Mouse (Mus musculus): ENCODE measurements around the gene Tpm3. TPM values are rescaled to one million over a fixed set of nuclear protein-coding genes. Genes with fewer than 3 reads are reported as not detected.
A peak's percentile ranks its signal among the peaks of the same experiment; 100 is the strongest.
"Not testable (repeated sequence)": the region's sequence is repeated elsewhere in the genome, so short reads cannot be mapped to it uniquely, and the experiment has no call there.

Gene Tpm3
- total RNA-seq, 2 experiments from 2014 or later: 170 to 172 TPM

DNA sequence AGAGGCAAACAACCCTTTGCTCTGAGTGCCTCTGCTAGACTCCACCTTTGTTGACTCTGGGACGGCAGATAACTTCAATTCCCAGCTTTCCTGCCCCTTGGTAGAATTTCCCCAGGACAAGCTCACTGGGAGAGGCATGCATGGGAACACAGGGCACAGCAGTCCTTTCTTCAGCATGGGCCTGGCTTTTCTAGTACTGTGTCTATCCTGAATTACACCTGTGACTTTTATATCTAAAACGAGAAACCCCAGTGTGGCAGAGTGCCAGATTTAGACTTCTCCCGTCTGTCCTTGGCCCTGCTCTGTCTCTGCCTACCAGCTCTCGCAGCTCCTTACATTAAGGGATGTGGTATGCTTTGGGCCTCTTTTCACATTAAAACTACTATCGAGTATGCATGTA is 10.6 kb downstream of the Tpm3 start:
- peak in 1 of 2 experiments; percentile 55 for DNase-seq (ENCODE audit: low spot score in 2 of 2)

GRCm38 (mm10) chr3:90083698-90084324 is 11.4 kb downstream of the Tpm3 start:
- DNase-seq (ENCODE audit: low spot score in 2 of 2): peak; percentile 57 to 83

DNA sequence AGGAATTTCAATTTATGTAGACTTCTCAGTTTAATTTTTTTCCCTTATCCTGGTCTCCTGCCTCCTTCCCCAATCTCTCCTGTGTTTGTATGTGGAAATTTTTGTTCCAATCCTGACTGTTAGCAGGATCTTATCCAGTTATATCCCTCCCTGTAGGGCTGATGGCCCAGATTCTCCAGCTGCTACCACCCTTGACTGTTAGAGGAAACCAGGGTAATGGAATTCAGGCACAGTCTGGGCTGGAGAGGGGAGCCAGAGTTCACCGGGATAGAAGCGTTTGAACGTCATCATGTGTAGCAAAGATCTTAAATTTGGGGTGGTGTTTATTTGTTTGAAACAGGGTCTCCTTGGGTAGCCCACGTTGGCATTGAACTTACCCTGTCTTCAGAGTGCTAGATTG is 12.3 kb downstream of the Tpm3 start:
- peak in 1 of 2 experiments; percentile 25 for DNase-seq (ENCODE audit: low spot score in 2 of 2)

- no peak for DNase-seq (ENCODE audit: low spot score in 2 of 2)
These were observed 12.8 kb downstream of the Tpm3 start for GRCm38 (mm10) chr3:90085281-90085680.

DNA sequence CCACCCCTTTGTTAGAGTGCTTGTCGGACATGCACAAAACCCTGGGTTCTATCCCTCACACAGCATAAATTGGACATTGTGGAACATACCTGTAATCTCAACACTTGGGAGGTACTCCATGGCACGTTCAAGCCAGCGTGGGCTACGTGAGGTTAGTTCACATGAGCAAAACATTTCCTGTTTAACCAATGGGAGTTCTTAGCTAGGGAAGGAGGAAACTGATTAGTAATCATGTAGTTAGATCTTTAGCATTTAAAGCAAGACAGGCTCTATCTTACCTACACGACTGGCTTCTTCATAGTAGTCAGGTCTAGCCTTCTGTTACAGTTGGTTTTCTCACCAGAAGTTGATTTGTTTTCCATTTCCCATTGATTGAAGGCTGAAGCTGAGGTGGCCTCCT is 13.6 kb downstream of the Tpm3 start:
- DNase-seq (ENCODE audit: low spot score in 2 of 2): no peak

DNA sequence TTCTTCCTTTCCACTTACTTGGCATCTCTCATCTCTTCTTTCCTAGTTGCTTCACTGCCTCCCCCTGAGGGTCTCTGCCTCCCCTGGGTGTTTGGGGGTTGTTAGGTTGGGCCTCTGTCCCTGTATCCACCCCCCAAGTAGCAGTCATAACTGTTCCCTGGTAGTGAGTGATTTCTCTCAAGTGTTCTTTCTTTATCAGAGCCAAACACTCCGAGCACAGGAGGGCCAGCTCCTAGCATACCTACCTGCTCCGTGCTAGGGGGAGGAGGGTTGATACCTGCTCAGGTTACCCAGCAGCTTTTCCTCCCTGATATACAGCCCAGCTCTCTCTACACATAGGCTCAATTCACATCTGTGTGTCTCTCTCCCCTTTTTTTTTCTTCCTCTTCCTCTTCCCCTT is 16.2 kb downstream of the Tpm3 start:
- DNase-seq (ENCODE audit: low spot score in 2 of 2): no peak

GRCm38 (mm10) chr3:90090892-90091291 is 18.4 kb downstream of the Tpm3 start:
- DNase-seq (ENCODE audit: low spot score in 2 of 2): no peak

DNA sequence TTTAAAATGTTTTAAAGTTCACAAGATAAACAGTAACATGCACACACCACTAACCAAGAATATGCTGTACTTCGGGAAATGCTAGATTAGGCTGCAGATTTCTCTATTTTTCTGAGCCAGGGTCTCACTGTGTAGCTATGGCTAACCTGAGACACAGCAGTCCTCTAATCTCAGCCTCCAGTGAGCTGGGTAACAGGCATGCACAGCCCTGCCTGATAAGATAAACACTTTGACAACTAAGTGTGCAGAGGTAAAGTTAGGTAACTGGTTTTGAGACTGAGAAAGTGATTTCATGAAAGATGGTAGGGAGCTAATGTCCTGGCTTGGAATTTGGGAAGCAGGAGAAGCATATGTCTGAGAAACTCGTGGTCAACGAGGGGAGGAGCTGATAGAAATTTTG is 22.0 kb downstream of the Tpm3 start:
- no peak for DNase-seq (ENCODE audit: low spot score in 2 of 2)

GRCm38 (mm10) chr3:90097928-90098327 is 25.5 kb downstream of the Tpm3 start:
- DNase-seq (ENCODE audit: low spot score in 2 of 2): no peak

- no peak for DNase-seq (ENCODE audit: low spot score in 2 of 2)
These were observed 28.6 kb downstream of the Tpm3 start for GRCm38 (mm10) chr3:90101010-90101409.

GRCm38 (mm10) chr3:90101673-90102072 is 29.2 kb downstream of the Tpm3 start:
- no peak for DNase-seq (ENCODE audit: low spot score in 2 of 2)

DNA sequence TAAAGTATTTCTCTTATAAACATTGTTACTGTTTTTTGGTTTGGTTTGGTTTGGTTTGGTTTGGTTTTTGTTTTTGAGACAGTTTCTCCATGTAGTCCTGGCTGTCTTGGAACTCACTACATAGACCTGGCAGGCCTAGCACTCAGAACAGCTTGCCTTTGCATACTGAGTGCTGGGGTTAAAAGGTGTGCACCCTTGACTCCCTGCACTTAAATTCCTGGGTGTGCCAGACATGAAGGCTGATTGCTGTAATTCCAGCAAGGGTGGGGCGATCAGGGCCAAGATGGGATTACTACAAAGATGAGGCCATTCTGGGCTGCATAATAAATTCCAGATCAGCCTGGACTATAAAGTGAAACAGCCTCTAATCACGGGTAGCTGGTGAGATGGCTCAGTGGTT is 29.8 kb downstream of the Tpm3 start:
- no peak for DNase-seq (ENCODE audit: low spot score in 2 of 2)

GRCm38 (mm10) chr3:90103176-90103575 is 30.7 kb downstream of the Tpm3 start:
- no peak for DNase-seq (ENCODE audit: low spot score in 2 of 2)

- no peak for DNase-seq (ENCODE audit: low spot score in 2 of 2)
These were observed 31.5 kb downstream of the Tpm3 start, which contains the start of gene Nup210l for GRCm38 (mm10) chr3:90103938-90104337. TSS of gene Nup210l (plus strand) at chr3:90104132.

DNA sequence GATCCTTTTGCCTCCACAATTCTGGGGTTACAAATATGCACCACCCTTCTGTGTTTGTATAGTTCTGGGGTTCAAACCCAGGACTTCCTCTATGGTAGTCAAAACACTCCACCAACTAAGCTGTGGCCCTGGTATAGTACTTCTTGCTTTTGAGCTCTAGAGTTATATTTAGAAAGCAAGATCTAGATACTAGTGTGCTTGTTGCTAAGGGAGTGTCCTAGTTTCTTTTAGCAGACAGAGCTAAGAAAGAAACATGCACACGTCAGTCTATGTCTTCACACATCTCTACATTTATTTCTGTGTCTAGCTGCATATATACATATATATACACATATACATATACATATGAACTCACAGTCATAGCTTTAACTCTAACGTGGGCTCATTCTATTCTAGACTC is 39.3 kb downstream of the Tpm3 start:
- DNase-seq (ENCODE audit: low spot score in 2 of 2): no peak

- DNase-seq (ENCODE audit: low spot score in 2 of 2): no peak
These were observed 41.9 kb downstream of the Tpm3 start for GRCm38 (mm10) chr3:90114342-90114741.

DNA sequence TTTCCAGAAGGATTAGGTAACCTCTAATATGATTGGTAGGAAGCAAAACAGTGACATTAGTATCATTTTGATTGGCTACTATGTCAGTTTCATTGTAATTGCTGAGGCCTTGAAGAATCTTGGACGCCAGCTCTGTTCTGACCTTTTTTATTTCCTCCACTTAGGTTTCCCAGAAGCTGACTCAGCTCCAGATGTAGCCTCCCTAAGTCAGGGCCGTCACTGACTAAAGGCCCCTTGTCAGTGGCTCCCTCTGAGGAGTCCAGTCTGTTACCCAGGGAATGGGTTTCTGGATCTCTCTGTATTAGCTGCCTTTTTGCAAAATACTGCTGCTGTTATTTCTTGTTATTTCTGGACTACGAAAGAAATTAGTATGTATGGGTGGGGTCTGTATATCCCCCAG is 43.1 kb downstream of the Tpm3 start:
- DNase-seq (ENCODE audit: low spot score in 2 of 2): no peak

DNA sequence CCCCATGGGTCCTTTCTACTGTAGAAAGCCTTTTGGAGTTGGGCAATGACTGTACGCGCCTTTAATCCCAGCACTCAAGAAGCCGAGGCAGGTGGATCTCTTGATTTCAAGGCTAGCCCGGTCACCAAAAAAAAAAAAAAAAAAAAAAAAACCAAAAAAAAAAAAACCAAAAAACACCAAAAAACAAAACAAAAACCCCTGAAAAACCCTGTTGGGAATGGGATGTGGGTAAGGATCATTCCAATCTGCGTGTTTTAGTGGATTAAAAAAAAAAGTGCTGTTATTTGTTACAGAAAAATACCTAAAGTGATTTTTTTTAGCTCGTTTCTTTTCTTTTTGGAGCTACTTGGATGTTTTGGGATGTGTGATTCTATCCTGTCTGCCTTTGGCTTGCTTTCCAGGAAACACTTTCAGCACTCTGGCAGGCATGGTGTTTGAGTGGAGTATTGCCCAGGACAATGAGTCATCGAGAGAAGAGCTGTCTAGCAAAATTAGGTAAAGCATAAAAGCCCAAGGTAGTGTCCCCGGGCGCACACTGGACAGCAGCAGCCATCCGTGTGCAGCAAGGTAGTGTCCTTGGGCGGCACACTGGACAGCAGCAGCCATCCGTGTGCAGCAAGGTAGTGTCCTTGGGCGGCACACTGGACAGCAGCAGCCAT is 45.8 kb downstream of the Tpm3 start:
- DNase-seq (ENCODE audit: low spot score in 2 of 2): peak; percentile 40 to 59

DNA sequence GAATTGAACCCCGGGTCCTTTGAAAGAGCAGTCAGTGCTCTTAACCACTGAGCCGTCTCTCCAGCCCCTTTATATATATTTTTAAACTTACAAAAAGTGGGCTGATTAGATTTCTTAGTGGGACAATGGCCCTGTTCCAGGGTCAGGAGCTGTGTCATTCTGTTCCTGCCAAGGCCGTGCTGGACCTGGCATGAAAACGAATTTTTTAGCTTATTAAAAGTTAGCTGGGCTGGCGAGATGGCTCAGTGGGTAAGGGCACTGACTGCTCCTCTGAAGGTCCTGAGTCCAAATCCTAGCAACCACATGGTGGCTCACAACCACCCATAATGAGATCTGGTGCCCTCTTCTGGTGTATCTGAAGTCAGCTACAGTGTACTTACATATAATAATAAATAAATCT is 49.6 kb downstream of the Tpm3 start:
- not testable (repeated sequence) for DNase-seq (ENCODE audit: low spot score in 2 of 2)

DNA sequence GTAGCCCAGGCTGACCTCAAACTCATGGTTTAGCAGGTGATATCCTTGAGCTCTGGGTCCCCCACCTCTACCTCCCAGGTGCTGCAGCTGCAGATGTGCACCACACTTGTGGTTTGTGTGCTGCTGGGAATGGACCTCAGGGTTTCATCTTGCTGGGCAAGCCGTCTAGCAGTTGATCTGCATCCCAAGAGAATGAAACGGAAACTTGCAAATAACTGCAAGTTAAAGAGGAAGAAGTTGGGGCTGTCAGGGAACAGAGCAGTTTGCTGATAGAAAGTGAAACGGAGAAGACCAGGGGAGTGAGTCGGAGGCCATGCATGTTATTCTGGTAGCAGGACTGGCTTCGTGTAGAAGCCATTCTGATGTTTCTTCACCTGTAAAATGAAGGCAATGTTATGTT is 53.3 kb downstream of the Tpm3 start:
- DNase-seq (ENCODE audit: low spot score in 2 of 2): no peak

- DNase-seq (ENCODE audit: low spot score in 2 of 2): no peak
These were observed 55.4 kb downstream of the Tpm3 start for GRCm38 (mm10) chr3:90127881-90128280.

- no peak for DNase-seq (ENCODE audit: low spot score in 2 of 2)
These were observed 60.3 kb downstream of the Tpm3 start for GRCm38 (mm10) chr3:90132745-90133144.

- no peak for DNase-seq (ENCODE audit: low spot score in 2 of 2)
These were observed 60.9 kb downstream of the Tpm3 start for GRCm38 (mm10) chr3:90133331-90133730.
